Mouse (Mus musculus) MEL (cell line): ENCODE measurements around the gene Fam166b. TPM values are rescaled to one million over a fixed set of nuclear protein-coding genes. Genes with fewer than 3 reads are reported as not detected.

Experiments
- DNase-seq: peaks from one replicate; pipeline ENCODE4 v3.0.0; 2011; ENCODE audit warnings: low read depth, low spot score
- H3K27ac ChIP-seq: 2 replicates; pipeline ENCODE4 v1.5.1; 2012; ENCODE audit warnings: low read depth, mild to moderate bottlenecking, control low read depth, low read length, moderate library complexity; ENCODE audit not compliant: control insufficient read depth
- H3K27me3 ChIP-seq, 2 experiments: fragments of 150-350 bp in 1 of 2; sonication (generic) in 1 of 2; 2 replicates each; pipeline ENCODE4 v1.6.1; 2012; ENCODE audit warnings: low read length in 2 of 2, mild to moderate bottlenecking in 2 of 2, improper control_type of control experiment in 1 of 2, moderate library complexity in 1 of 2; ENCODE audit not compliant: insufficient read depth in 2 of 2, control insufficient read depth in 1 of 2
- H3K36me3 ChIP-seq, 2 experiments: 2 replicates each; pipeline ENCODE4 v1.6.1; 2012 to 2014; ENCODE audit warnings: low read length in 2 of 2, improper control_type of control experiment in 1 of 2, inconsistent platforms in 1 of 2, mild to moderate bottlenecking in 1 of 2; ENCODE audit not compliant: insufficient read depth in 2 of 2, control insufficient read depth in 1 of 2
- H3K4me1 ChIP-seq, 2 experiments: fragments of 150-350 bp in 1 of 2; sonication (generic) in 1 of 2; 2 replicates each; pipeline ENCODE4 v1.6.1; 2012; ENCODE audit warnings: low read length in 2 of 2, improper control_type of control experiment in 1 of 2, mild to moderate bottlenecking in 1 of 2; ENCODE audit not compliant: insufficient read depth in 2 of 2, control insufficient read depth in 1 of 2
- H3K4me3 ChIP-seq, 2 experiments: fragments of 150-350 bp in 1 of 2; sonication (generic) in 1 of 2; 2 replicates each; pipeline ENCODE4 v1.5.1; 2012; ENCODE audit warnings: low read depth in 2 of 2, low read length in 2 of 2, mild to moderate bottlenecking in 2 of 2, moderate library complexity in 2 of 2, control low read depth in 1 of 2, improper control_type of control experiment in 1 of 2; ENCODE audit not compliant: control insufficient read depth in 1 of 2, insufficient read depth in 1 of 2
- H3K79me2 ChIP-seq: 2 replicates; pipeline ENCODE4 v1.6.1; 2012; ENCODE audit warnings: mild to moderate bottlenecking, low read length, moderate library complexity; ENCODE audit not compliant: control insufficient read depth, poor library complexity, insufficient read depth
- H3K9ac ChIP-seq: 2 replicates; pipeline ENCODE4 v1.6.1; 2012; ENCODE audit warnings: low read depth, mild to moderate bottlenecking, control low read depth, low read length, moderate library complexity; ENCODE audit not compliant: control insufficient read depth, poor library complexity, severe bottlenecking
- H3K9me3 ChIP-seq: fragments of 150-350 bp; sonication (generic); replicated peaks from 2 replicates; pipeline ENCODE4 v1.6.1; 2012; ENCODE audit warnings: mild to moderate bottlenecking, low read length, improper control_type of control experiment, moderate library complexity; ENCODE audit not compliant: insufficient read depth
- CHD2 ChIP-seq: IDR thresholded peaks from 2 replicates; pipeline ENCODE4 v1.6.1; 2011; ENCODE audit warnings: low read length, improper control_type of control experiment
- CTCF ChIP-seq, 3 experiments: IDR thresholded peaks in 2 of 3; conservative IDR thresholded peaks in 1 of 3; 2 replicates each; pipeline ENCODE4 v1.5.1; 2011 to 2012; ENCODE audit warnings: low read length in 3 of 3, low read depth in 2 of 3, mild to moderate bottlenecking in 2 of 3, improper control_type of control experiment in 1 of 3, inconsistent platforms in 1 of 3, mixed read lengths in 1 of 3, moderate library complexity in 1 of 3; ENCODE audit not compliant: control insufficient read depth in 1 of 3, insufficient read depth in 1 of 3, poor library complexity in 1 of 3, severe bottlenecking in 1 of 3
- E2F4 ChIP-seq: IDR thresholded peaks from 2 replicates; pipeline ENCODE4 v1.6.1; 2011; ENCODE audit warnings: low read depth, low read length, improper control_type of control experiment, borderline replicate concordance
- EP300 ChIP-seq, 2 experiments: IDR thresholded peaks; 2 replicates each; pipeline ENCODE4 v1.6.1; 2011; ENCODE audit warnings: improper control_type of control experiment in 2 of 2, low read length in 2 of 2, low read depth in 1 of 2, mild to moderate bottlenecking in 1 of 2
- KAT2A ChIP-seq: conservative IDR thresholded peaks from 2 replicates; pipeline ENCODE4 v1.6.1; 2012; ENCODE audit warnings: low read depth, low read length, improper control_type of control experiment, inconsistent platforms
- MAX ChIP-seq: IDR thresholded peaks from 2 replicates; pipeline ENCODE4 v1.6.1; 2011; ENCODE audit warnings: low read length, improper control_type of control experiment
- POLR2AphosphoS2 ChIP-seq: IDR thresholded peaks from 2 replicates; pipeline ENCODE4 v1.6.1; 2011; ENCODE audit warnings: low read length, improper control_type of control experiment
- RCOR1 ChIP-seq: IDR thresholded peaks from 2 replicates; pipeline ENCODE4 v1.6.1; 2012; ENCODE audit warnings: low read depth, mild to moderate bottlenecking, inconsistent platforms, low read length, improper control_type of control experiment
- SIN3A ChIP-seq: IDR thresholded peaks from 2 replicates; pipeline ENCODE4 v1.6.1; 2012; ENCODE audit warnings: low read length, improper control_type of control experiment, inconsistent platforms
- TBP ChIP-seq: IDR thresholded peaks from 2 replicates; pipeline ENCODE4 v1.8.0; 2011; ENCODE audit warnings: low read depth, low read length, improper control_type of control experiment
- UBTF ChIP-seq: IDR thresholded peaks from 2 replicates; pipeline ENCODE4 v1.6.1; 2012; ENCODE audit warnings: low read depth, mild to moderate bottlenecking, inconsistent platforms, low read length, improper control_type of control experiment, moderate library complexity, borderline replicate concordance; ENCODE audit not compliant: insufficient read depth
- USF1 ChIP-seq: IDR thresholded peaks from 2 replicates; pipeline ENCODE4 v1.6.1; 2014; ENCODE audit warnings: low read depth, mild to moderate bottlenecking, inconsistent platforms, low read length, improper control_type of control experiment, moderate library complexity
- ZKSCAN1 ChIP-seq: IDR thresholded peaks from 2 replicates; pipeline ENCODE4 v1.6.1; 2012; ENCODE audit warnings: low read depth, mild to moderate bottlenecking, inconsistent platforms, low read length, improper control_type of control experiment, moderate library complexity
- ZMIZ1 ChIP-seq: IDR thresholded peaks from 2 replicates; pipeline ENCODE4 v1.6.1; 2012; ENCODE audit warnings: low read depth, mild to moderate bottlenecking, inconsistent platforms, low read length, improper control_type of control experiment, moderate library complexity
- polyA plus RNA-seq, 2 experiments: library from polyadenylated mRNA; stranded (reverse) in 1 of 2; unstranded in 1 of 2; fragments of >175 nt in 1 of 2; fragments of >200 nt in 1 of 2; gene quantifications; 2 replicates each; pipeline versions ENCODE4 v1.2.1 to v1.2.4; 2012; ENCODE audit warnings: low replicate concordance in 2 of 2, low read depth in 1 of 2; ENCODE audit not compliant: insufficient read length in 2 of 2, insufficient read depth in 1 of 2, missing spikeins in 1 of 2
- total RNA-seq: library from RNA; depleted of rRNA; stranded (reverse); fragments of 300-350 nt; gene quantifications from 2 replicates; pipeline ENCODE4 v1.2.3, GENCODE M21; 2012

Fam166b gene
- total and polyA plus RNA-seq, 3 experiments, result not detected

- no peaks in the 10 kb centered on the region for H3K27me3 ChIP-seq
- H3K9me3 ChIP-seq, result no peaks in the 10 kb centered on the region
- H3K27ac ChIP-seq, result no peak overlapping the region
- no peak overlapping the region for H3K4me3 ChIP-seq
- H3K36me3 ChIP-seq, result no peaks in the 10 kb centered on the region
- H3K4me1 ChIP-seq, result no peaks in the 10 kb centered on the region
- no peak for TF ChIP-seq MAX
- TF ChIP-seq USF1, result no peak
- no peak for TF ChIP-seq UBTF
- TF ChIP-seq POLR2AphosphoS2, result no peak
- no peak for TF ChIP-seq ZKSCAN1
- no peaks in the 10 kb centered on the region for H3K79me2 ChIP-seq
- H3K9ac ChIP-seq, result no peak overlapping the region
- no peak for DNase-seq
These were observed 21.6 kb downstream of the Fam166b start for GRCm38 (mm10) chr4:43407071-43407920.

GRCm38 (mm10) chr4:43406162-43406971 lies 22.6 kb downstream of the Fam166b start:
- Histone ChIP-seq H3K79me2 (no peaks in the 10 kb centered on the region), H3K9me3 (no peaks in the 10 kb centered on the region), H3K4me1 (no peaks in the 10 kb centered on the region), H3K4me3 (no peak overlapping the region), H3K36me3 (no peaks in the 10 kb centered on the region), H3K9ac (no peak overlapping the region), H3K27me3 (no peaks in the 10 kb centered on the region), H3K27ac (no peak overlapping the region)
- TF ChIP-seq CTCF (IDR thresholded peaks at IDR 0.05 in 2 of 3, conservative IDR thresholded peaks at IDR 0.05 in 1 of 3; ENCODE audit: control insufficient read depth in 1 of 3, insufficient read depth in 1 of 3, low read depth in 2 of 3, low read length in 3 of 3, poor library complexity in 1 of 3, severe bottlenecking in 1 of 3), result peak in 2 of 3 experiments; percentile 4 to 5; a peak in 2 of 6 replicates
- no peak for TF ChIP-seq E2F4
- DNase-seq, result no peak

GRCm38 (mm10) chr4:43404697-43405096 lies 24.2 kb downstream of the Fam166b start:
- H3K9me3 ChIP-seq, result no peaks in the 10 kb centered on the region
- H3K27me3 ChIP-seq, result no peaks in the 10 kb centered on the region
- H3K9ac ChIP-seq, result no peak overlapping the region
- no peaks in the 10 kb centered on the region for H3K36me3 ChIP-seq
- no peaks in the 10 kb centered on the region for H3K4me1 ChIP-seq
- H3K27ac ChIP-seq, result no peak overlapping the region
- no peak for DNase-seq
- no peak for TF ChIP-seq TBP
- TF ChIP-seq CHD2, result no peak
- no peak for TF ChIP-seq KAT2A
- TF ChIP-seq RCOR1, result no peak
- TF ChIP-seq SIN3A, result no peak
- no peak for TF ChIP-seq MAX
- no peak for TF ChIP-seq EP300 (IDR thresholded peaks at IDR 0.05; ENCODE audit: low read depth in 1 of 2, low read length in 2 of 2)
- TF ChIP-seq ZMIZ1, result no peak
- H3K79me2 ChIP-seq, result no peaks in the 10 kb centered on the region
- H3K4me3 ChIP-seq, result no peak overlapping the region
